Mouse (Mus musculus) intestine, embryonic 14.5 days (tissue): Measurements from ENCODE around the gene Tmbim4. TPM values are rescaled to one million over a fixed set of nuclear protein-coding genes. Genes with fewer than 3 reads are reported as not detected.

ENCODE experiments used
- ATAC-seq: fragments of 200-750 bp; cut with Nextera tagmentation; replicated peaks from 2 replicates; pipeline ENCODE4 v1.8.0; 2017; ENCODE audit warnings: low read depth, moderate number of reproducible peaks, moderate TSS enrichment, moderate library complexity; ENCODE audit not compliant: low FRiP score, low TSS enrichment
- DNase-seq: peaks from one replicate; pipeline ENCODE4 v3.0.0-alpha.2; 2018; ENCODE audit warnings: low spot score
- H3K27ac ChIP-seq: fragments of 300-500 bp; sonication (generic); 2 replicates; pipeline ENCODE4 v1.5.1; 2014; ENCODE audit warnings: low read depth, mild to moderate bottlenecking, control low read depth
- H3K27me3 ChIP-seq: fragments of 300-500 bp; sonication (generic); replicated peaks from 2 replicates; pipeline ENCODE4 v1.6.1; 2014; ENCODE audit warnings: low read length, control low read depth; ENCODE audit not compliant: control insufficient read depth, insufficient read depth
- H3K36me3 ChIP-seq: fragments of 300-500 bp; sonication (generic); 2 replicates; pipeline ENCODE4 v1.6.1; 2014; ENCODE audit warnings: low read length, control low read depth; ENCODE audit not compliant: control insufficient read depth, insufficient read depth
- H3K4me1 ChIP-seq: fragments of 300-500 bp; sonication (generic); replicated peaks from 2 replicates; pipeline ENCODE4 v1.6.1; 2014; ENCODE audit warnings: low read length, control low read depth, mixed read lengths; ENCODE audit not compliant: control insufficient read depth, insufficient read depth
- H3K4me2 ChIP-seq: fragments of 300-500 bp; sonication (generic); 2 replicates; pipeline ENCODE4 v1.6.1; 2014; ENCODE audit warnings: low read length
- H3K4me3 ChIP-seq: fragments of 300-500 bp; sonication (generic); 2 replicates; pipeline ENCODE4 v1.5.1; 2014; ENCODE audit warnings: low read depth, low read length, control low read depth, mixed read lengths
- H3K9ac ChIP-seq: fragments of 300-500 bp; sonication (generic); 2 replicates; pipeline ENCODE4 v1.6.1; 2014; ENCODE audit warnings: mild to moderate bottlenecking, low read length
- H3K9me3 ChIP-seq: fragments of 300-500 bp; sonication (generic); 2 replicates; pipeline ENCODE4 v1.6.1; 2016; ENCODE audit warnings: low read length, control low read depth; ENCODE audit not compliant: control insufficient read depth
- WGBS: fragments of 180-500 bp; shearing (Covaris S2); extraction: QIAGEN DNeasy Blood & Tissue Kit; methylation state at CpG from one replicate; pipeline ENCODE4 v1.1.7; 2014; 5-methylcytosine and 5-hydroxymethylcytosine counted together
- polyA plus RNA-seq: library from polyadenylated mRNA; unstranded; fragments of >200 nt; fragmentation: Nextera tagmentation; extraction: Ambion mirVana; gene quantifications from 2 replicates; pipeline ENCODE4 v1.2.1, GENCODE M21; 2014

Tmbim4 gene
- polyA plus RNA-seq, 1 experiment from 2014 or later, result 104 TPM

DNA sequence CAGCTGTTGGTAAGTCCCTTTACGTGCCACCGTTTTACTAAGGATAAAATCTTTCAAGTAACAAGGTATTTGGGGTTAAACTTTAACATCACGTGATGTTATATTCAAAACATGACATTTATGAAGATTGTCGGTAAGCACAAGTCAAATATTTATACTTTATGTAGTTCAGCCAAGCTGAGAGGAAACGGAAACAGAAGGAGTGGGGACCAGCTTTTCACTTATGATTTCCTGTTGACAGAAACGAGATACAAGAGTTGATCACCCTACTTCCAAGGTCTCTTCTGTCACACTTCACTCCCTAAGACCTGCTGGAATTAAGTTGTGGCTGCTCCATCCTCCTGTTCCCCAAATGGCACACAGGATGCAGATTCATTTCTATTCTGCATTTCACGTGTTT is 19.4 kb downstream of the Tmbim4 start:
- peaks cover 37% of the 10 kb centered on the region; the same call in 1 of the 2 replicates for H3K36me3 ChIP-seq

DNA sequence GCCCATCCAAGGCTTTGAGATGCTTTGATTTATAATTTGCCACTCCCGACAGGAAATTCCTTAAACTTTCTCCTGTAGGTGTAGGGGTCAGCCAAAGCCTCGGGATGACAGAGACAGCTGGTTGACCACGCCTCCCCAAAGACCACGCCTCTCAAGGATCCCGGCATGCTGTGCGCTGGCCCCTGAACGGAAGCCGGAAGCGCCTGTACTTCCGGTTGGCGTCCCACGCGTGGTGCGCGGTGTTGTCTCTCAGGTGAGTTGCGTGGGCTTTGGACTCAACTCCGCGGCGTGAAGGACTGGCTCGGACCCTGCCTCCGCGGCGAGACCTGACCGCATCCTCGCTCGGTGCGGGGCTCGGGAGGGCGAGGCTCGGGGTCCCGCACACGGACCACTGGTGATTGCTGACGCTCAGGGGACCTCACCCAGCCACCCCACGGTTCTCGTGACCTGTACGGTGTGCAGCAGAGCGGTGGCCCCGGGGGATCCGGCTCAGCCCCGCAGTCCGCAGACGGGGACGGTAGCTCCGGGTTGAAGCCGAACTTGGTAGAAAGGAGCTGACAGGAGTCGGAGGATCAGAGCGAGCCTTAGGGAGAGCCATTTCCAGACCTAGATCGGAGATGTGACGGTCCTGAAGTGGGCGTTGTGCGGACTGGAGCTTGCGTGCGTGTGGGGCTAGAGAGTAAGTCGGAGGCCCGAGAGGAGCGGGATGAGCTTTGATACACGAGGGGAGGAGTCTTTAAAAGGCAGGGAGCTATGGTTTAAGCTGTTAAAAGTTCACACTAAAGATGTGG is 25.7 kb downstream of the Tmbim4 start, which contains the start of gene Llph:
Gene Llph, plus strand, starts transcription at position 200 of the 791 bp plus-strand sequence.
- H3K4me1 ChIP-seq, result peaks cover 4% of the 10 kb centered on the region; the same call in 1 of the 2 replicates
- H3K36me3 ChIP-seq, result peaks cover 41% of the 10 kb centered on the region
- H3K4me3 ChIP-seq, result peak within 1 kb of the TSS; percentile 88
- peak within 1 kb of the TSS; percentile 65 for H3K4me2 ChIP-seq
- peak; percentile 95 for ATAC-seq
- under 1% methylated on average over 57 of the region's 57 CpGs for WGBS
- H3K9me3 ChIP-seq, result no peaks in the 10 kb centered on the region
- DNase-seq, result peak; percentile 94
- peak within 1 kb of the TSS; percentile 12; the same call in 1 of the 2 replicates for H3K27ac ChIP-seq
- H3K27me3 ChIP-seq, result no peaks in the 10 kb centered on the region
- H3K9ac ChIP-seq, result peak within 1 kb of the TSS; percentile 79

More for the DNA sequence above, 19.4 kb downstream of the Tmbim4 start:
- WGBS, result 60% methylated on average over 7 of the region's 7 CpGs
- Histone ChIP-seq H3K4me3 (no peak overlapping the region), H3K9me3 (no peaks in the 10 kb centered on the region), H3K27me3 (no peaks in the 10 kb centered on the region), H3K4me2 (no peak overlapping the region), H3K27ac (no peak overlapping the region), H3K4me1 (no peaks in the 10 kb centered on the region), H3K9ac (no peak overlapping the region)
- no peak for ATAC-seq
- no peak for DNase-seq

DNA sequence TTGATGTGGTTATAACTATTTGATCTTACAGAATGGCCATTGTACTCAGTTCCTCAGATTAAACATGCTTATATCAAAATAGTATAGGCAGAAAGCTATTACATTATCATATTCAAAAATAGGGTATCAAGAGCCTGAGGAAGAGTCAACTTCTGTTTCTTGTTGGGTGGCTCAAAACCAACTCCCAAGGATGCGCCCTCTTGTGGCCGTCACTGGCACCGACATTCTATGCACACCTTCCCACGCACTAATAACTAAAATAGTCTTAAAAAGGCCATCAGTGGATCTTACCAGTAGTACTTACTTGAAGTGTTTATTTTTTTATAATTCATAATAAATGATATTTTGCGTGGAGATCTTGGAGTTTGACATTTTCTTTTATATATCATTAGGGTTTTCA is 30.3 kb downstream of the Tmbim4 start:
- H3K4me3 ChIP-seq, result no peak overlapping the region
- no peaks in the 10 kb centered on the region for H3K27me3 ChIP-seq
- WGBS, result 33% methylated on average over 5 of the region's 5 CpGs
- peaks cover 44% of the 10 kb centered on the region for H3K36me3 ChIP-seq
- H3K27ac ChIP-seq, result no peak overlapping the region
- no peak for ATAC-seq
- H3K4me1 ChIP-seq, result peaks cover 4% of the 10 kb centered on the region; the same call in 1 of the 2 replicates
- peak; percentile 79 for DNase-seq
- H3K9ac ChIP-seq, result no peak overlapping the region
- H3K4me2 ChIP-seq, result no peak overlapping the region
- H3K9me3 ChIP-seq, result no peaks in the 10 kb centered on the region

DNA sequence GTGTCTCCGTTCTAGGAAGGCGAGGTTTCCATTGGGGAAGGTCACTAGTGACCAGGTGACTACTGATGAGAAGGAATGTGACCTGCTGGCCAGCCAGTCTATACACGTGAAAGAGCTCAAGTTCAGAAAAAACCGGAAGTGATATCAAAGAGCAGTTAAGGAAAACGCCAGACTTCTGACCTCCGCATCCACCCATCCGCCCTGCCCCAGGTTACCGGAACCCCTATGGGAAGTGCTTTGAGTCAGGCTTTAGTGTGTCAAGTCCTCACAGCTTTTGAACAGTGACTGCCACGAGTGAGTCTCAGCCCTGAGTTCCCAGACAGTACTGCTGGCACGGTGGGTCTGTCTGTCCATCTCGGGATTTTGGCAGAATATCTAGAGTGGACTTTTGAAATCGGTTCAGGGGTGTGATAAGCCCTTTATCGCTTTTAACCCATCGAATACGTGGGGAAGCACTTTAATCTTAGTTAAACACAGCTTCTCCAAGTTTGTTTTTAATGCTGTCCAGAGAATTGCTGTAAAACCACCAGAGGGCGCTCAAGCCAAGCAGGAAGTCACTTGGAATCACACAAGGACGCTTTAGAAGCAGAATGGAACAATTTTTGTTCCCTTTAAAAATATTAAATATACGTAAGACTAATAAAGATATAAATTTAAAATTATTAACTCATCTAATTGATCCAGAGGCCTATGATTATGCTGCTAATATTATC is 32.4 kb downstream of the Tmbim4 start:
- peaks cover 37% of the 10 kb centered on the region for H3K36me3 ChIP-seq
- no peak overlapping the region for H3K27ac ChIP-seq
- no peaks in the 10 kb centered on the region for H3K9me3 ChIP-seq
- WGBS, result 27% methylated on average over 18 of the region's 18 CpGs
- no peak overlapping the region for H3K9ac ChIP-seq
- H3K4me1 ChIP-seq, result no peaks in the 10 kb centered on the region; the same call in none of the 2 replicates
- no peak overlapping the region for H3K4me3 ChIP-seq
- peak; percentile 80 for DNase-seq
- peak overlapping the region; percentile 22 for H3K4me2 ChIP-seq
- H3K27me3 ChIP-seq, result no peaks in the 10 kb centered on the region
- ATAC-seq, result peak; percentile 47

DNA sequence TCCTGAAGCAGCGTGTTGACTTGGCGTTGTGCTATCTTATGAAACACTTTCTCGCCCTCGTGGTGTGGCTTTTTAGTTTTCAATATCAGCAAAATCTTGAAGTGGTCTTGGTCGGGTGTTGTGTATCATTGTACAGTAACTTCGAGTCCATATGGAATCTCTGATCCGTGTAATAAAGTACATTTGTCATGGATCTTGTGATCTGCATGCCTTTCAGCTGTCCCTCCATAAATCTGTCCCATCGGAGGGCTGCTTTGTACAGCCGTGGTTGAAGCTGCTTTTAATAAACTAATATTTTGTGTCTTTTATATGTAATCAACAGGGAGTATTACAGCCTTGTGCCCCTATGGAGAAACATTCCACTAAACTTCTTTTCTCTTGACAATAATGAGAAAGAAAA is 35.5 kb downstream of the Tmbim4 start:
- Histone ChIP-seq H3K4me2 (no peak overlapping the region), H3K36me3 (peaks cover 9% of the 10 kb centered on the region), H3K9ac (no peak overlapping the region), H3K4me1 (no peaks in the 10 kb centered on the region; the same call in 1 of the 2 replicates), H3K9me3 (no peaks in the 10 kb centered on the region), H3K27ac (no peak overlapping the region), H3K4me3 (no peak overlapping the region), H3K27me3 (no peaks in the 10 kb centered on the region)
- 70% methylated on average over 9 of the region's 9 CpGs for WGBS
- no peak for DNase-seq
- ATAC-seq, result no peak

DNA sequence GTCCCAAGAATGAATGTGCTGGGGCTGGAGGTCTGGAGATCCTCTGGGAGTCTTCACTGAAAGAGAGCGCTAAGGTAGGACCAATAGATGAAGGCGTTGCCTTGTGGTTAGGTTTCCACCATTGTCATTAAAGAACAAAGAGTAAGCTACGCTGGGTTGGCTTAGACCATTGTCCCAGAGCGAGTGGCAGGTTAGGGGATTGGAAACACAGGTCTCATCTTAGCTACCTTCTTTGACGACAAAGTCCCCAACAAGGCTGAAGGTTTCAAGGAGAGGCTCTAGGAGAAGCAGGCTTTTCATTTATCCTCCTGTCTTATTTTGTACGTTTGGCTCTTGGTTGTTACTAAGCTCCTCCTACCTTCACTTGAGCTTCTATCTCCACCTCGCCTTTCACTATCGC is 36.9 kb downstream of the Tmbim4 start:
- no peak for ATAC-seq
- WGBS, result 94% methylated on average over 8 of the region's 8 CpGs
- no peak overlapping the region for H3K4me2 ChIP-seq
- no peaks in the 10 kb centered on the region for H3K36me3 ChIP-seq
- H3K9ac ChIP-seq, result no peak overlapping the region
- H3K27me3 ChIP-seq, result no peaks in the 10 kb centered on the region
- no peak overlapping the region for H3K27ac ChIP-seq
- no peaks in the 10 kb centered on the region; the same call in 1 of the 2 replicates for H3K4me1 ChIP-seq
- no peak overlapping the region for H3K4me3 ChIP-seq
- H3K9me3 ChIP-seq, result no peaks in the 10 kb centered on the region
- no peak for DNase-seq

DNA sequence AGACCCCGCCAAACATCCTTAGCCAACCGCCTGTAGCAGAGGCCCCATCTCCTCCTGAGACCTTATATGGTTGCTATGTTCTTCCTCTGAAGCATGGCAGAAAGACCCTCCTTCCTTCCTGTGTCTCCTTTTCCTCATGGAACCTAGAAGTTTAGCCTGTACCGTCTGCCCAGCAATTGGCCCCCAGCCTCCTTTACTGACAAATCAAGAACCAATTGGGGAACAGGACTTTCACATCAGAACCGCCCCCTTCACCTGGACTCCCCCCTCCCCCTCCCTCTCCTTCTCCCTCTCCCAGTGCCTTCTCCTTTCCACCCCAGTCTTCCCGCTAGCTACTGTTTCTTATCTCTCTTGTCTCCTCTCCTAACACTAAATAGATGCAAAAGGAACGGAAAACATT is 38.1 kb downstream of the Tmbim4 start:
- no peak overlapping the region for H3K27ac ChIP-seq
- H3K4me3 ChIP-seq, result no peak overlapping the region
- no peak overlapping the region for H3K4me2 ChIP-seq
- H3K9me3 ChIP-seq, result no peaks in the 10 kb centered on the region
- no peak for ATAC-seq
- no peak for DNase-seq
- H3K4me1 ChIP-seq, result no peaks in the 10 kb centered on the region; the same call in 1 of the 2 replicates
- H3K27me3 ChIP-seq, result no peaks in the 10 kb centered on the region
- 69% methylated on average over 6 of the region's 6 CpGs for WGBS
- no peaks in the 10 kb centered on the region for H3K36me3 ChIP-seq
- no peak overlapping the region for H3K9ac ChIP-seq

DNA sequence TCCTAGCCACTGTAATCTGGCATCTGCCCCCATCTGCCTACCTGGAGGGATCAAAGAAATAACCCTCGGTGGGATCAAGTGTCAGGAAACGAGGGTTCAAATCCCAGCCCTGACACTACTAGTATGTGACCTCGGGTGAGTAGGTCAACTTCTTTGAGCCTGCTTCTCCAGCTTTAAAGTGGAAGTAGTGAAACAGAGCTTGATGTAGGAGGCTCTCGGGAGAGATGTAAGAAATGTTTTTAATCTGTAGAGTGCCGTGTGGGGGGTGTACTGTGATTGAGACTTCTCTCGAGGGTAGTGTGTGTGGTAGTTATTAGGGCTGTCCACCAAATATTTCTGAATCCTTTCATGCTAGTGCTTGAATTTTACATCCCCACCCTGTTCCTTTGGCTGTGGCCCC is 41.0 kb downstream of the Tmbim4 start:
- Histone ChIP-seq H3K27ac (no peak overlapping the region), H3K9ac (no peak overlapping the region), H3K36me3 (no peaks in the 10 kb centered on the region), H3K4me3 (no peak overlapping the region), H3K27me3 (no peaks in the 10 kb centered on the region), H3K4me2 (no peak overlapping the region), H3K9me3 (no peaks in the 10 kb centered on the region), H3K4me1 (peaks cover 7% of the 10 kb centered on the region)
- ATAC-seq, result no peak
- 58% methylated on average over 6 of the region's 6 CpGs for WGBS
- DNase-seq, result no peak
